Mouse (Mus musculus) forebrain, embryonic 16.5 days (tissue): Measurements from ENCODE around the gene Hmgb1. TPM values are rescaled to one million over a fixed set of nuclear protein-coding genes. Genes with fewer than 3 reads are reported as not detected.

Experiments
- ATAC-seq: fragments of 200-750 bp; cut with Nextera tagmentation; 2 replicates; pipeline ENCODE4 v1.8.0; 2017; ENCODE audit warnings: mild to moderate bottlenecking, moderate library complexity
- H3K27ac ChIP-seq: fragments of 300-500 bp; sonication (generic); 2 replicates; pipeline ENCODE4 v1.5.1; 2014; ENCODE audit warnings: low read length, control low read depth
- H3K27me3 ChIP-seq: fragments of 300-500 bp; sonication (generic); replicated peaks from 2 replicates; pipeline ENCODE4 v1.6.1; 2014; ENCODE audit warnings: low read length; ENCODE audit not compliant: control insufficient read depth, insufficient read depth
- H3K36me3 ChIP-seq: fragments of 300-500 bp; sonication (generic); 2 replicates; pipeline ENCODE4 v1.6.1; 2014; ENCODE audit not compliant: control insufficient read depth, insufficient read depth
- H3K4me1 ChIP-seq: fragments of 300-500 bp; sonication (generic); replicated peaks from 2 replicates; pipeline ENCODE4 v1.6.1; 2014; ENCODE audit warnings: low read length; ENCODE audit not compliant: control insufficient read depth, insufficient read depth
- H3K4me2 ChIP-seq: fragments of 300-500 bp; sonication (generic); 2 replicates; pipeline ENCODE4 v1.6.1; 2014; ENCODE audit warnings: mild to moderate bottlenecking, low read length, control low read depth
- H3K4me3 ChIP-seq: fragments of 300-500 bp; sonication (generic); replicated peaks from 2 replicates; pipeline ENCODE4 v1.5.1; 2014; ENCODE audit warnings: mild to moderate bottlenecking, low read length, control low read depth
- H3K9ac ChIP-seq: fragments of 300-500 bp; sonication (generic); replicated peaks from 2 replicates; pipeline ENCODE4 v1.6.1; 2014; ENCODE audit warnings: low read depth, low read length, control low read depth
- H3K9me3 ChIP-seq: fragments of 300-500 bp; sonication (generic); 2 replicates; pipeline ENCODE4 v1.6.1; 2016; ENCODE audit warnings: low read length; ENCODE audit not compliant: control insufficient read depth
- WGBS: fragments of 180-500 bp; shearing (Covaris S2); extraction: QIAGEN DNeasy Blood & Tissue Kit; methylation state at CpG from one replicate; pipeline ENCODE4 v1.1.7; 2014; 5-methylcytosine and 5-hydroxymethylcytosine counted together
- polyA plus RNA-seq: library from polyadenylated mRNA; unstranded; fragments of >200 nt; fragmentation: Nextera tagmentation; extraction: Ambion mirVana; gene quantifications from 2 replicates; pipeline ENCODE4 v1.2.1, GENCODE M21; 2015

The Hmgb1 gene
- 1,084 and 1,214 TPM in 2 replicates for polyA plus RNA-seq

- H3K9me3 ChIP-seq: no peaks in the 10 kb centered on the region
- peak within 1 kb of the TSS; percentile 97 for H3K27ac ChIP-seq
- ATAC-seq: peak; percentile 98
- no peaks in the 10 kb centered on the region for H3K27me3 ChIP-seq
- peak within 1 kb of the TSS; percentile 87 for H3K9ac ChIP-seq
- H3K4me1 ChIP-seq: peaks cover 17% of the 10 kb centered on the region
- peak within 1 kb of the TSS; percentile 81 for H3K4me2 ChIP-seq
- H3K4me3 ChIP-seq: peak within 1 kb of the TSS; percentile 64
- WGBS: under 1% methylated on average over 58 of the region's 59 CpGs
- peaks cover 4% of the 10 kb centered on the region; the same call in 1 of the 2 replicates for H3K36me3 ChIP-seq
These were observed at the start of gene Hmgb1, which contains the start of gene Uspl1 for GRCm38 (mm10) chr5:149184104-149184843. Hmgb1 (minus strand) TSS chr5:149184489. Uspl1 (plus strand) TSS chr5:149184350.

GRCm38 (mm10) chr5:149229619-149230339 is 45.5 kb upstream of the Hmgb1 start:
- peak overlapping the region; percentile 65 for H3K9ac ChIP-seq
- H3K27me3 ChIP-seq: no peaks in the 10 kb centered on the region
- no peak for ATAC-seq
- peak overlapping the region; percentile 90 for H3K27ac ChIP-seq
- no peaks in the 10 kb centered on the region for H3K36me3 ChIP-seq
- H3K4me2 ChIP-seq: peak overlapping the region; percentile 54
- H3K4me3 ChIP-seq: peak overlapping the region; percentile 55
- WGBS: 74% methylated on average over 18 of the region's 18 CpGs
- peaks cover under 1% of the 10 kb centered on the region; the same call in 1 of the 2 replicates for H3K4me1 ChIP-seq
- H3K9me3 ChIP-seq: no peaks in the 10 kb centered on the region; the same call in 1 of the 2 replicates

- H3K27me3 ChIP-seq: no peaks in the 10 kb centered on the region
- H3K9me3 ChIP-seq: no peaks in the 10 kb centered on the region; the same call in 1 of the 2 replicates
- H3K4me3 ChIP-seq: peak overlapping the region; percentile 55
- peaks cover 8% of the 10 kb centered on the region for H3K4me1 ChIP-seq
- H3K4me2 ChIP-seq: peak overlapping the region; percentile 54
- no peaks in the 10 kb centered on the region for H3K36me3 ChIP-seq
- peak overlapping the region; percentile 90 for H3K27ac ChIP-seq
- peak overlapping the region; percentile 65 for H3K9ac ChIP-seq
- WGBS: 2% methylated on average over 54 of the region's 55 CpGs
- peak; percentile 99 for ATAC-seq
These were observed 44.7 kb upstream of the Hmgb1 start for GRCm38 (mm10) chr5:149228700-149229618.

GRCm38 (mm10) chr5:149224666-149225065 is 40.4 kb upstream of the Hmgb1 start:
- Histone ChIP-seq H3K4me1 (peaks cover 8% of the 10 kb centered on the region), H3K4me3 (no peak overlapping the region), H3K9me3 (no peaks in the 10 kb centered on the region), H3K27ac (no peak overlapping the region), H3K9ac (no peak overlapping the region), H3K4me2 (no peak overlapping the region), H3K27me3 (no peaks in the 10 kb centered on the region), H3K36me3 (no peaks in the 10 kb centered on the region)
- ATAC-seq: no peak
- 15% methylated on average over 7 of the region's 7 CpGs for WGBS

- Histone ChIP-seq H3K9ac (no peak overlapping the region), H3K27ac (no peak overlapping the region), H3K4me2 (no peak overlapping the region), H3K4me1 (peaks cover 8% of the 10 kb centered on the region), H3K36me3 (no peaks in the 10 kb centered on the region; the same call in 1 of the 2 replicates), H3K4me3 (no peak overlapping the region), H3K9me3 (no peaks in the 10 kb centered on the region), H3K27me3 (no peaks in the 10 kb centered on the region)
- no peak for ATAC-seq
- WGBS: 92% methylated on average over 4 of the region's 4 CpGs
These were observed 37.1 kb upstream of the Hmgb1 start for GRCm38 (mm10) chr5:149221355-149221754.

GRCm38 (mm10) chr5:149219493-149219892 is 35.2 kb upstream of the Hmgb1 start:
- Histone ChIP-seq H3K27ac (no peak overlapping the region), H3K4me1 (peaks cover 5% of the 10 kb centered on the region), H3K4me2 (no peak overlapping the region), H3K36me3 (peaks cover 9% of the 10 kb centered on the region), H3K9me3 (no peaks in the 10 kb centered on the region), H3K9ac (no peak overlapping the region), H3K27me3 (no peaks in the 10 kb centered on the region), H3K4me3 (no peak overlapping the region)
- WGBS: 83% methylated on average over 3 of the region's 3 CpGs
- no peak for ATAC-seq

- no peak overlapping the region for H3K9ac ChIP-seq
- no peak for ATAC-seq
- H3K27me3 ChIP-seq: no peaks in the 10 kb centered on the region
- 88% methylated on average over 6 of the region's 6 CpGs for WGBS
- H3K4me1 ChIP-seq: no peaks in the 10 kb centered on the region
- no peak overlapping the region for H3K4me2 ChIP-seq
- no peaks in the 10 kb centered on the region for H3K9me3 ChIP-seq
- peaks cover 16% of the 10 kb centered on the region for H3K36me3 ChIP-seq
- H3K27ac ChIP-seq: no peak overlapping the region
- H3K4me3 ChIP-seq: no peak overlapping the region
These were observed 33.5 kb upstream of the Hmgb1 start for GRCm38 (mm10) chr5:149217524-149218357.

- Histone ChIP-seq H3K27me3 (no peaks in the 10 kb centered on the region), H3K4me1 (no peaks in the 10 kb centered on the region), H3K9ac (no peak overlapping the region), H3K36me3 (peaks cover 25% of the 10 kb centered on the region), H3K4me3 (no peak overlapping the region), H3K9me3 (no peaks in the 10 kb centered on the region), H3K4me2 (no peak overlapping the region), H3K27ac (no peak overlapping the region)
- no peak for ATAC-seq
- 97% methylated on average over 7 of the region's 7 CpGs for WGBS
These were observed 31.3 kb upstream of the Hmgb1 start for GRCm38 (mm10) chr5:149215540-149215939.
